Mouse (Mus musculus): ENCODE measurements around the gene Klra5. TPM values are rescaled to one million over a fixed set of nuclear protein-coding genes. Genes with fewer than 3 reads are reported as not detected.
"Not testable (repeated sequence)": the region's sequence is repeated elsewhere in the genome, so short reads cannot be mapped to it uniquely, and the experiment has no call there.

Klra5 gene
- polyA plus RNA-seq (2014; fragmentation: Nextera tagmentation; extraction: Ambion mirVana), result not detected in 2 replicates

- not testable (repeated sequence) for H3K4me1 ChIP-seq (replicated peaks; ENCODE audit: control insufficient read depth, insufficient read depth, low read length); H3K4me2 ChIP-seq (replicated peaks); DNase-seq (ENCODE audit: low spot score); H3K27me3 ChIP-seq (ENCODE audit: control insufficient read depth, insufficient read depth, low read length); H3K4me3 ChIP-seq (replicated peaks; ENCODE audit: low read length); H3K27ac ChIP-seq; ATAC-seq (ENCODE audit: low FRiP score); H3K36me3 ChIP-seq (replicated peaks; ENCODE audit: control insufficient read depth, insufficient read depth); H3K9ac ChIP-seq
- peaks cover 24% of the 10 kb centered on the region for H3K9me3 ChIP-seq (ENCODE audit: control insufficient read depth, low read length)
These were observed at the start of gene Klra5 for GRCm38 (mm10) chr6:129917476-129917946. Gene Klra5 (minus strand): TSS chr6:129917650.

GRCm38 (mm10) chr6:129916996-129917395, 454 bp downstream of the Klra5 start:
- Histone ChIP-seq H3K27ac (no peak overlapping the region), H3K9me3 (ENCODE audit: control insufficient read depth, low read length) (peaks cover 20% of the 10 kb centered on the region), H3K9ac (no peak overlapping the region), H3K4me2 (replicated peaks) (no peak overlapping the region), H3K36me3 (replicated peaks; ENCODE audit: control insufficient read depth, insufficient read depth) (no peaks in the 10 kb centered on the region), H3K4me3 (replicated peaks; ENCODE audit: low read length) (no peak overlapping the region), H3K4me1 (replicated peaks; ENCODE audit: control insufficient read depth, insufficient read depth, low read length) (no peaks in the 10 kb centered on the region), H3K27me3 (ENCODE audit: control insufficient read depth, insufficient read depth, low read length) (no peaks in the 10 kb centered on the region)
- 72% methylated on average over 1 of the region's 1 CpGs for WGBS
- no peak for DNase-seq (ENCODE audit: low spot score)
- no peak for ATAC-seq (ENCODE audit: low FRiP score)

- ATAC-seq (ENCODE audit: low FRiP score), result no peak
These were observed 34.9 kb downstream of the Klra5 start for GRCm38 (mm10) chr6:129882525-129882924.

DNA sequence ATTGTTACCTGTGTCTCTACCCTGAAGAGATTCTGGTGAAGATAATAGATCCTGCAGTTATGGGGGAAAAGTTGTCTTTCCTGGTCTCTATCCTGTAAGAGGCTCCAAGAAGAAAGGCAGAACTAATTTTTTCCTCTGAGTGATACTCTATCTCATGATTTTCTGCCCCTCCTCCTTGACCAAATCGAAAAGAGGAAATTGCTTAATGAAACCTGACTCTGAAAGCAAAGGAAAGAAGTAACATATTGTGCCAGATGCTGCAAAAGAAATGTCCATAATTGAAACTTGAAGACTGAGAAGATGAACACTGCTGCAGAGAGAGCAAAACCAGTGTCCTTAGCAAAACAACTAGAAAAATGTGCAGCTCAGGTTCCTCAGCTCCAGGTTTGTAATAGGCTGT, 40.9 kb downstream of the Klra5 start, which contains the start of gene Klra17:
Gene Klra17, minus strand, starts transcription at position 124 of the 400 bp plus-strand sequence.
- H3K36me3 ChIP-seq (replicated peaks; ENCODE audit: control insufficient read depth, insufficient read depth), result no peaks in the 10 kb centered on the region
- 54% methylated on average over 1 of the region's 1 CpGs for WGBS
- ATAC-seq (ENCODE audit: low FRiP score) (no peak), DNase-seq (ENCODE audit: low spot score) (no peak)
- no peaks in the 10 kb centered on the region for H3K27me3 ChIP-seq (ENCODE audit: control insufficient read depth, insufficient read depth, low read length)
- H3K9ac ChIP-seq, result no peak within 1 kb of the TSS
- peaks cover 23% of the 10 kb centered on the region for H3K9me3 ChIP-seq (ENCODE audit: control insufficient read depth, low read length)
- H3K4me2 ChIP-seq (replicated peaks), result no peak within 1 kb of the TSS
- H3K4me3 ChIP-seq (replicated peaks; ENCODE audit: low read length), result no peak within 1 kb of the TSS
- no peaks in the 10 kb centered on the region for H3K4me1 ChIP-seq (replicated peaks; ENCODE audit: control insufficient read depth, insufficient read depth, low read length)
- H3K27ac ChIP-seq, result no peak within 1 kb of the TSS

More at GRCm38 (mm10) chr6:129882525-129882924, 34.9 kb downstream of the Klra5 start:
- no peak overlapping the region for H3K9ac ChIP-seq
- peaks cover 25% of the 10 kb centered on the region for H3K9me3 ChIP-seq (ENCODE audit: control insufficient read depth, low read length)
- no peak for DNase-seq (ENCODE audit: low spot score)
- H3K4me3 ChIP-seq (replicated peaks; ENCODE audit: low read length), result no peak overlapping the region
- no peaks in the 10 kb centered on the region for H3K36me3 ChIP-seq (replicated peaks; ENCODE audit: control insufficient read depth, insufficient read depth)
- H3K4me1 ChIP-seq (replicated peaks; ENCODE audit: control insufficient read depth, insufficient read depth, low read length), result no peaks in the 10 kb centered on the region
- H3K27ac ChIP-seq, result no peak overlapping the region
- H3K27me3 ChIP-seq (ENCODE audit: control insufficient read depth, insufficient read depth, low read length), result no peaks in the 10 kb centered on the region
- no peak overlapping the region for H3K4me2 ChIP-seq (replicated peaks)
- WGBS, result 77% methylated on average over 2 of the region's 2 CpGs

- H3K27me3 ChIP-seq (ENCODE audit: control insufficient read depth, insufficient read depth, low read length); H3K9ac ChIP-seq; ATAC-seq (ENCODE audit: low FRiP score); H3K36me3 ChIP-seq (replicated peaks; ENCODE audit: control insufficient read depth, insufficient read depth); H3K4me3 ChIP-seq (replicated peaks; ENCODE audit: low read length); H3K4me1 ChIP-seq (replicated peaks; ENCODE audit: control insufficient read depth, insufficient read depth, low read length); DNase-seq (ENCODE audit: low spot score); H3K4me2 ChIP-seq (replicated peaks); H3K27ac ChIP-seq; H3K9me3 ChIP-seq (ENCODE audit: control insufficient read depth, low read length): not testable (repeated sequence)
- WGBS, result no CpG with 5 or more reads among the region's 3 CpGs
These were observed 55.1 kb downstream of the Klra5 start, which contains the start of gene Gm17631 for GRCm38 (mm10) chr6:129862349-129862748. Gene Gm17631 (plus strand): TSS chr6:129862649.

Other genes with a start within 250 kb of the Klra5 start
- not detected in 2 replicates for gene Klrc1, start 238.7 kb downstream of the Klra5 start, polyA plus RNA-seq (2014; fragmentation: Nextera tagmentation; extraction: Ambion mirVana)
- 0.26 TPM in 1 of 2 replicates, not detected in the other for gene Klri1, start 200.5 kb downstream of the Klra5 start, polyA plus RNA-seq (2014; fragmentation: Nextera tagmentation; extraction: Ambion mirVana)
- not detected in 2 replicates for gene Klri2, start 177.2 kb downstream of the Klra5 start, polyA plus RNA-seq (2014; fragmentation: Nextera tagmentation; extraction: Ambion mirVana)
- not detected in 2 replicates for gene Gm156, start 133.4 kb downstream of the Klra5 start, polyA plus RNA-seq (2014; fragmentation: Nextera tagmentation; extraction: Ambion mirVana)
- not detected in 2 replicates for gene Gm17631, start 55.0 kb downstream of the Klra5 start, polyA plus RNA-seq (2014; fragmentation: Nextera tagmentation; extraction: Ambion mirVana)
- gene Klra17, start 41.0 kb downstream of the Klra5 start, polyA plus RNA-seq (2014; fragmentation: Nextera tagmentation; extraction: Ambion mirVana), result not detected in 2 replicates
- gene Klra6, start 109.3 kb upstream of the Klra5 start, polyA plus RNA-seq (2014; fragmentation: Nextera tagmentation; extraction: Ambion mirVana), result not detected in 2 replicates
- not detected in 2 replicates for gene Klra4, start 149.6 kb upstream of the Klra5 start, polyA plus RNA-seq (2014; fragmentation: Nextera tagmentation; extraction: Ambion mirVana)
- gene Klra8, start 212.2 kb upstream of the Klra5 start, polyA plus RNA-seq (2014; fragmentation: Nextera tagmentation; extraction: Ambion mirVana), result not detected in 2 replicates